Mouse (Mus musculus): Measurements from ENCODE around the gene Spryd7. TPM values are rescaled to one million over a fixed set of nuclear protein-coding genes. Genes with fewer than 3 reads are reported as not detected.

Gene Spryd7
- polyA plus RNA-seq (2017; shearing (Covaris generic)) = 17.6 TPM

GRCm38 (mm10) chr14:61556289-61557147 is at the start of gene Spryd7:
Gene Spryd7 (minus strand): TSS chr14:61556886.

DNA sequence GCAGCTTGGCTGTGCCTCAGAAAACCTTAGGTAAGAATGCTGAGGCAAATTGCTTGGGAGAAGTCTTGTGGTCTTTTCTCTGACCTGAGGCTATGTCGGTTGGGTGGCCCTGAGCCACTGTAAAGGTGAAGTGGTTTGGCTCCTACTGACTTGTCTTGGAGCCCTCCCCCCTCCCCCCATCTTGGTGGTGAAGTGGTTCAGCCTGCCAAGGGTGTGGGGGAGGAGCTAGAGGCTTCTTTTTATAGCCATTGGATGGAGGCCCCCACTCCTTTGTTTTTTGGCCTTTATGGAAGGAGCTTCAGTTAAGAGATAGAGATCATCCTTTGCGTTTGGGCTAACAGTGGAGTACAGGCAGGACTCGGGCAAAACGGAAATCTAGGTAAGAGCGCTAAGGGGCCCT is 41.3 kb upstream of the Spryd7 start, which contains the start of gene Trim13:
Gene Trim13, plus strand, starts transcription at position 280 of the 400 bp plus-strand sequence.

Other genes starting within 250 kb of the Spryd7 start
- not detected for gene Arl11, start 247.1 kb downstream of the Spryd7 start, polyA plus RNA-seq (2017; shearing (Covaris generic))
- gene Ebpl, start 196.4 kb downstream of the Spryd7 start, polyA plus RNA-seq (2017; shearing (Covaris generic)) = 8.7 TPM
- 35.5 TPM for gene Kpna3, start 117.0 kb downstream of the Spryd7 start, polyA plus RNA-seq (2017; shearing (Covaris generic))
- 4.7 TPM for gene Trim13, start 41.4 kb upstream of the Spryd7 start, polyA plus RNA-seq (2017; shearing (Covaris generic))
- not detected for gene Kcnrg, start 50.6 kb upstream of the Spryd7 start, polyA plus RNA-seq (2017; shearing (Covaris generic))